Mouse (Mus musculus) embryo, embryonic 10.5 days (tissue): ENCODE measurements at regions not wholly inside any gene's neighbourhood (a gene's known extent, or its start where the extent isn't known, plus 50 kb on each side); places are given as distances from the start of the nearest gene placed in this dataset.
"Not testable (repeated sequence)": the region's sequence is repeated elsewhere in the genome, so short reads cannot be mapped to it uniquely, and the experiment has no call there.

ENCODE experiments used
- DNase-seq: peaks from one replicate; pipeline ENCODE4 v3.0.0-alpha.2; 2015; ENCODE audit warnings: low spot score

DNA sequence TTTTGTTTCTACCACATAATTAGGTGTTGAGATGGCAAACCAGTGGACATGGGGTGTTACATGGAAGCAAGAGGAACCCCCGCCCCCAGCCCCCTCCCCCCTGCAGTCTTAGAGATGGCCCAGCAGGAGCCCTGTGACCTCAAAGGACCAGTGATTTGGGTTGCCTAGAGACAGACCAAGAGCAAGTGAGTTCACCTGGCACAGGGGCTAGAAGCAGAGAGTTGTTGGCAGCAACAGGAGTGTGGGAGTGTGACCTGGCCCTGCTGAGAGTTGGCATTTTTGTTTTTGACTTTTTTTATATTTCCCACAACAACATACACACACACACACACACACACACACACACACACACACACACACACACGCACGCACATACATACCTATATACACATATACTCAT is 987.9 kb downstream of the Cdh18 start:
- DNase-seq, result no peak

GRCm38 (mm10) chr15:23537449-23537848 is 988.6 kb downstream of the Cdh18 start:
- no peak for DNase-seq

GRCm38 (mm10) chr15:23560136-23560535 is 1011.3 kb downstream of the Cdh18 start:
- DNase-seq, result no peak

DNA sequence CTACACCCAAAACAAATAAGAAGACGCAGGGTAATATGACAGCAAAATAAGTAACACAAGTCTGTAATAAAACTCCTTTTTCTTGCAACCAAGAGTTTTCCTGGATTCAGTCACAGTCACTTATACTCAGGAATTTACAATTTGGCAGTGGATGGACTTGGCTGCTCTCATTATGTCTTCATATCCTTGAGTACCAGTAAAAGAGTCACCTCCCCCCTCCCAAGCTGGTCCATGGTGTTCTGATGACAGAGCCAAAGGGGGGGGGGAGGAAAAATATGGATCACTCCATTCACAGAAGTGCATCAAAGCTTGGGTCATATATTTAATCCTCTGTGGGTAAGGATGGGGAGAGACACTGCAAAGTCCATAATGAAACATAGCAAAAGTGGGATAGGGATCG is 1013.4 kb downstream of the Cdh18 start:
- no peak for DNase-seq

GRCm38 (mm10) chr15:23564981-23565380 is 1016.2 kb downstream of the Cdh18 start:
- no peak for DNase-seq

GRCm38 (mm10) chr15:23566886-23567655 is 1018.2 kb downstream of the Cdh18 start:
- DNase-seq, result no peak

GRCm38 (mm10) chr15:23568651-23569050 is 1019.8 kb downstream of the Cdh18 start:
- DNase-seq, result not testable (repeated sequence)

GRCm38 (mm10) chr15:23581898-23582297 is 1033.1 kb downstream of the Cdh18 start:
- peak; percentile 5 for DNase-seq

DNA sequence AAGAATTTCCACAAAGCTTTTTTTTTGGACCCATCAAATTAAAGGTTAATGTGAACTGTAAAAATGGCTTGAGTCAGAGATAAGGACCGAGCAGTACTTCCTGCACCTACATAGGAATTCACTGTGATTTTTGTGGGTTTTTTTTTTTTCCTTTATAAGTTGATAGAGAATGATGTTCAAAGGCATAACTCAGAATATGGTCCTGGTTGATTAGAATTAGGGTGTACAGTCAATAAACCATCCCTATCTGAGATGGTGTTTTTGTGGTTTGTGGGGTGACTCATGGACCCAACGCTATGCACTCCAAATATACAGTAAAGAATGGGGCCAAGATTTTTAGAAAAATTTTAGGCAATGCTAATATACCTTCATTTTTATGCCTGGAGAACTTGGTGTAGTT is 1041.6 kb downstream of the Cdh18 start:
- no peak for DNase-seq

DNA sequence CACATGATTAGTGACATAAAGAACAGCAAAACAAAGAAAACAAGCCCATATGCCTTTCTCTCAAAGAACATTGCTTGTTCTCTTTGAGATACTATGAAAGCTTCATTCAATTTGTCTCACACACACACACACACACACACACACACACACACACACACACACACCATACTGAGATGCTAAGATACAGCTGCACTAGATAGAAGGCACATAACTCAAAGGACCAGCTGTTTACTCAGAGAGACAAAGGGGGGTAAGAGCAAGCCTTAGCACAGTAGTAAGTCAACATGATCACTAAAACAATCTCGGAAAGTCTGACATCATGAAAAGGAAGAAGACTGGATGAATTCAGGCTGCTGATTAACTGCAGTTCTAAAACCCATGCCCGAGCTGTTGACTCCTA is 1051.6 kb downstream of the Cdh18 start:
- no peak for DNase-seq
